Mouse (Mus musculus) liver, embryonic 14.5 days (tissue): ENCODE data around the gene Ift80.

ENCODE experiments used
- CTCF ChIP-seq: IDR thresholded peaks from 2 replicates; pipeline ENCODE4 v1.5.1; 2016; ENCODE audit warnings: antibody characterized with exemption, low read depth, control low read depth
- EP300 ChIP-seq: IDR thresholded peaks from 2 replicates; pipeline ENCODE4 v1.6.1; 2016; ENCODE audit warnings: antibody characterized with exemption, low read depth

DNA sequence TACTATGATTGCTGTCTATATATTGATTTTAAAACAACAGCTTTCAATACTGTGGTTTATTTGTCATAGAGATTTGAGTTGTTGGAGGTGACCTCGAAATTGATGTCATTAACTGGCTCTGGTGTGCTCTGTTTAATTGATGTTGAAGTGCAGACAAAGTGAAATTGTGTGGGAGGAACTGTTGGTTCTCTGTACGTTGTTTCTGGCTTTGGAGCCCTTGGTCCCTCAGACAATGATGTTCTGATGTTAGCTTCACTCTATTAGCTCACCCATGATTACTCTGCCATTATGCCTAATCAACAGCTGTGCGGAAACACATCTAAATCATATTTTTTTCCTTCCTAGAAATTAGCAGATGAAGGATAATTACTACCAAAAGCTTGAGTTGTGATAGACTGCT, 156.0 kb downstream of the Ift80 start:
- TF ChIP-seq CTCF (no peak), EP300 (no peak)
